Mouse (Mus musculus) adrenal gland, postnatal 36 days (tissue): Measurements from ENCODE around the gene Best1. TPM values are rescaled to one million over a fixed set of nuclear protein-coding genes. Genes with fewer than 3 reads are reported as not detected.

Experiments
- DNase-seq, 2 experiments: peaks; one replicate each; pipeline ENCODE4 v3.0.0; 2021; ENCODE audit warnings: mixed read lengths in 1 of 2
- total RNA-seq, 2 experiments: library from RNA; stranded (reverse); gene quantifications; 2 replicates each; pipeline ENCODE4 v1.2.3; 2021

Best1 gene
- total RNA-seq, 2 experiments from 2014 or later: 0.16 to 0.36 TPM

DNA sequence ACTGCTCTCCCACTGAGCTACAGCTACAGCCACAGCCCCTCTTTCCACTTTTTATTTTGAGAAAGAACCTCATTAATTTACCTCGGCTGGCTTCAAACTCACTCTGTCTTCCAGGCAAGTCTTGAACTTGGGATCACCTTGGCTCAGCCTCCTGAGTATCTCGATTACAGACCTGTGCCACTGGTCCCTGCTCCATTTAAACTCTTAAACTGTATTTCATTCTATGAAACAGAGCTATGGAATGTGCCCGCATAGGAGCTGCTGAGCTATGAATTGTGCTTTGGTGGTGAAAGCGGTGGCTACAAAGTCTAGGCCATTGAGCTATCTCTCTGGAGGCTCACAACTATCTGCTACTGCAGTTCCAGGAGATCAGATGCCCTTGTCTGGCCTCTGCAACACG is 43.5 kb downstream of the Best1 start:
- no peak for DNase-seq

DNA sequence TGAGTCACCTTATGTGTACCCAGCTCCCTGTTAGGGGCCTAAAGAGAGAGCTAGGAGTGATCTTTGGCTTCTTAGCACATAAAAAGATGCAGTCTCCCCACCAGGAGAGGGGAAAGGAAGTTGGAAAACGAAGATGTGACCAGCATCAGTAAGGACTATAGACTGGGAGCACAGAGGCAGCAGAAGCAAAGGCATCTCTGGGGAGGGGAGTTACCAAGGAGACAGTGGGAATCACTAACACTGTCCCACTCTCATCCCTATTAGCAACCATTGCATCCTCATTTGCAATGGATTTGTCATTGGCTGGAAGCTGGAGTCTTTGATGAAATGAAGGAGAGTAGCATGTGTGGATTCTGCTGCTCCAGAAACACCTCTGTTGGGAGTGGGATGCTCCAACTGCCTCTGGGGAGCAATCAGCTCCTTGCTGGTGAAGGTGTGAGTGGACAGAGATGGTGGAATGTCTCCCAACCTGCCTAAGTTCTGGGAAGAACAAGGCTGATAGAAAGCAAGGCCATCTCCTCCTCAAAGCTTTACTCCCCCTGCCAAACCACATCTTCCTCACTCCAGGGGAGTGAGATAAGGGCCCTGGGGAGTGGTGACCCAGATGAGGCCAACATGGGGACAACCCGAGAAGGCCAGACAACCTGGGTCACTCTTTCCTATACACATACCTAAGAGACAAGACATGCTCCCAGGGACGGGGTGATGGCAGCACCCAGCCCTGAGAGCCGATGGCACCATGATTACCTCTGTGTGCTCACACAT is 44.6 kb downstream of the Best1 start:
- DNase-seq: no peak

DNA sequence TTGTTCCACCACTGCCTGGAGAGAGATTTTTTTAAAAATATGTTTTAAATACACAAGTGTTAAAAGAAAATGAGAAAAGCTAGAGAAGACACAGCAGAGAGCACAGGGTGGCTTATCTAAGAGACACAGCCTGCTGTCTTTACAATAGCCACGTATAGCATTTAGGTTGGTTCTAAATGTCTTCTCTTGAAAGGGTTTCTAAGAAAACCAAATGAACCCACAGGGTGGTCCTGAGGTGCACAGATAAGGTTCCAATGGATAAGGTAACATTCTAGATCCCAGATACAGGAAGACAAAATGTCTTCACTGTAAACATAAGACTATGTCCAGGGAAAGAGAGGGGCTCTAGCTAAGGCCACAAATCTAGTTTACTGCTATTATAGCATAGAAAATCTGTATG is 46.0 kb downstream of the Best1 start:
- no peak for DNase-seq

DNA sequence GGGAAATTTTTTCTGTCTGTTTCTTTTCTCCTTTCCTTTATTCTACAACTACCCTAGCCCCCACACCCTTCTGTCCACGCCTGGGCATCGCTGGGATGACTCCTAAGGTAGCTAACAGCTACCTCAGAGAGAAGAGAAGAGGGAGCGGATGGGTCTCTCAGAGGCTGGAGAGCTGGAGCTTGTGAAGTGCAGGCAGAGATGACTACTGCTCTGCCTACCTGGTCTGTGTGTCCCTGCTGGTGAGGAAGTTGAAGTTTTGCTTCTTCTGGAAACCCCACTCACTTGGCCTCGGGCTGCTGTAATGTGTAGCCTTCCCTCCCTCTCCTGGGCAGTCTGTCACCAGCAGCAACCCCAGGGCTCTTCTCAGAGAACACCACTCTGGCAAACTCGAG is 46.6 kb downstream of the Best1 start:
- peak; percentile 44 to 55 for DNase-seq

GRCm38 (mm10) chr19:9954055-9954810 is 47.2 kb downstream of the Best1 start:
- peak; percentile 88 to 89 for DNase-seq

DNA sequence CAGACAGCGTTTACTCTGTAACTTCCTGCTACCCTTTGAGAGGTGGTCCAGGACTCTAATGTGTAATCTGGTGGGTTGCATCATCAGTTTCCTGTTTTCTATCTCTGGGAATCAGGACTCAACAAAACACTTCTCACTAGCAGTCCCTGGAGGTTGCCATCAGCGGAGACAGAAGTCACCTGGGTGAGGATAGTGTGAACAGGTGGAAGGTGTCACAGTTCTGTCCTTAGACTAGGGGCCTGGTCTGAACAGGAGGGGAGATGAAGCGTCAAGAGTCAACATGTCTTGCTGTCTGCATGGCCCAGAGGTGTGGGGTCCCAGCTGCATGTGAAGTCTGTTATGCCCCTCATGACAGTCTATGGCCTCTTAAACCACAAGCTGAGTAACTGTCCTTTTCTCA is 48.5 kb downstream of the Best1 start:
- DNase-seq: no peak

- DNase-seq: no peak
These were observed 49.0 kb downstream of the Best1 start for GRCm38 (mm10) chr19:9952390-9952789.

- DNase-seq: peak; percentile 25 to 53
These were observed 54.4 kb downstream of the Best1 start for GRCm38 (mm10) chr19:9946986-9947385.

DNA sequence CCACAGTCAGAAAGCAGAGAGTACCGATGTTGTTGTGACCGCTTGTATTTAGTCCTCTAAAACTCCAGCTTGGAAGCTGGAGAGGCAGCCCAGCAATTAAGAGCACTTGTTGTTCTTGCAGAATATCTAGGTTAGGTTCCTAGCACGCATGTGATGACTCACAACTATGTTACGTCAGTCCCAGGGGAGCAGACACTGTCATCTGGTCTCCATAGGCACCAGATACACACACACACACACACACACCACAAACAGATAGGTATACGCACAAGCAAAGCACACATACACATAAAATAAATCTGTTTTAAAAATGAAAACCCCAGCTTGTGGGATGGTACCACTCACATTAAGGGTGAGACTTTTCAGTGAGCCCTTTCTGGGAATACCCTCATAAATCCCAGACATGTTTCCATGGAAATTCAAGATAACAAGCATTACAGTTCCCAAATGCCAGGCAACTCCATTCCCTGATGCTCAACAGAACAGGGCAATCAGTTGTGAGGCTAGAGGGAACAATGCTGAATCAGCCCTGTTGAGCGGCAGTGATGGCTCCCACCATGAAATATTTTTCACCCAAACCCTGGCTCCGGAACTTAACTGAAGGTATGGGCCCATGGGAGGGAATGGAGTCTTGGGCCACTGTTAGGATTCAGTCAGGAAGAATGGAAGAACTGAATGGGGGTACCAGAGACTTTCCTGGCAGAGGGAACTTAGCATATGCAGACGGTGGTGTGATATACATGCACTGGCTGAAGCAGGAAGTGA is 55.5 kb downstream of the Best1 start:
- peak; percentile 31 to 44 for DNase-seq

DNA sequence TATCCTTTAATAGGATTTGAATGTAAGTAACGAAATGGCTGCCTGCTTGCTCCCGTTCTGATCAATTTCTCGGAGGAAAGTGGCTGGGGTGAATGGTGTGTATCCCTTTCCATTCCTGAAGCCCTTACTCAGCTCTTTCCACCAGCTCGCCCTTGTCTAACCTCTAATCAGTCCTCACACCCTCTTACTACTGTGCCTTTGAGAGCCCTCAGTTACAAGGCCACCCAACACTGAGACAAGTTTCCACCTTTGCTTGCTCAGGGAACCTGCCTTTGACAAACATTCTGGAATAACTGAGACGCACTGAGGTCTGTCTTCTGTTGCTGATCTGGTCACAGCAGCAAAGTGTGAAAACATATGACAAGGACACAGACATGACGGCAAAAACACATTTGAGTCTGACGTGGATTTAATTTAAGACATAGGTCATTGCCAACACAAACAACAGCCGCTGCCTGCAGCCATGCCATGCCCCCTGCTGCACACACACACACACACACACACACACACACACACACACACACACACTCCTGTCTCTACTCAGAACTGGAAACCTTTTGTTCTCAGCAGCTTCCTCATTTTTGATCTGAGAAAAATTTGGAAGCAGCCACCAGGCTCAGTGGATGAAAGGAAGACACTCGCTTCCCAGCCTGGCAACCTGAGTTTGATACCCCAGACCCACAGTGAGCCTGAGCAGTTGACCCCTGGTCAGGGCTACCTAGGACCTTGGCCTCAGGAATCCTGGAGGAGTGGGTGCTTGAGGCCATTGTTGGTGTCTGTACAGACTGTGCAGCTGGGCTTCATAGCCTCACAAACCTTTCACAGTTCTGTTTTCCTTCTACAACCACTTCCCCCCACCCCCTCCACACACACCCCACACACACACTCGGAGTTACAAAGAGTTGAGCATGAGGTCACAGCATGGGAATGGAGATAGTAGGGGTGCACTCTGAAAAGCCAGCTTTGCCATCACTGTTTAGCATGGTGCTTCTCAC is 58.6 kb downstream of the Best1 start:
- peak in 1 of 2 experiments; percentile 28 for DNase-seq

DNA sequence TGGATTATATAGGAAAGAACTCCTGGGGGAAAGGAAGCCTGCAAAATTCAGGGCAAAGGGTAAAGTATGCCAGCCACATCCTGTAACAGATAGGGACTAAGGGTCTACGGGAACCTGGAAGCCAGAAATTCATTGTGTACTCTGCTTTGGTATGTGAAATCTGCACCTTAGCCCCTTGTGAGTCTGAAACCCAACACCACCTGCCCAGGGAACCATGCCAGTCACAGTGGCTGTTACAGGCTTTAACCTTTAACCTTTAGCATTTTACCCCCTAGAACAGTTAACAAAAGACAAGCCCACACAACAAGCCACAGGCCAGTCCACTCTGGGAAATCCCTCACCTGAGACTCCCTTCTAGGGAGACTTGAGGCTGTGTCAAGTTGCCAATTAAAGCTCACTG is 59.6 kb downstream of the Best1 start:
- no peak for DNase-seq

GRCm38 (mm10) chr19:9940903-9941302 is 60.5 kb downstream of the Best1 start:
- no peak for DNase-seq

DNA sequence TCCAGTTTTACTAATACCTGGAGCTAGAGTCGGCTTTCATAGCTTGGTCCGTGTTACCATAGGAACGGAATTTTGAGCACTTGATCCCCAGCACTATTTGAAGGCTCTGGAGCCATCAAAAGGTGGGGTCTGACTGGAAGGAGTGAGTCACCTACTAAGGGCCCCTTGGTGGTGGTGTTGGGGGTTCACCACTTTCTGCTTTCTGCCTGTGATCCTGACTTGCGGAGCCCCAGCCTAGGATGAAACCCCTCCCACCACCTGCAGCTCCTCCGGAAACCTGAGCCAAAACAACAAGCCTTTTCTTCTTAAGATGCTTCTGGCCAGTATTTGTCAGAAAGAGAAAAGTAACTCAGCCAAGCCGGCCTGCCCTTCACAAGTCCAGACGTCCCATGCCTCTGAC is 61.6 kb downstream of the Best1 start:
- no peak for DNase-seq

GRCm38 (mm10) chr19:9938824-9939303 is 62.6 kb downstream of the Best1 start:
- peak; percentile 86 to 88 for DNase-seq

- no peak for DNase-seq
These were observed 63.1 kb downstream of the Best1 start for GRCm38 (mm10) chr19:9938156-9938823.

GRCm38 (mm10) chr19:9937428-9937827 is 64.0 kb downstream of the Best1 start:
- no peak for DNase-seq

- no peak for DNase-seq
These were observed 64.9 kb downstream of the Best1 start for GRCm38 (mm10) chr19:9936579-9936978.
